Mouse (Mus musculus) erythroblast, embryonic 14.5 days (primary cell): ENCODE measurements around the gene P2ry2.

Experiments used
- GATA1 ChIP-seq: IDR thresholded peaks from 2 replicates; pipeline ENCODE4 v1.6.1; 2012; ENCODE audit warnings: low read length, inconsistent platforms, mixed read lengths
- TAL1 ChIP-seq: IDR thresholded peaks from 3 replicates; pipeline ENCODE4 v1.6.1; 2012; ENCODE audit warnings: low read length, inconsistent platforms, mixed read lengths

- TF ChIP-seq GATA1 (no peak), TAL1 (no peak)
Observed at GRCm38 (mm10) chr7:101050724-101051550, 38.3 kb upstream of the P2ry2 start.
